Mouse (Mus musculus): ENCODE measurements around the gene Mrpl14.

The Mrpl14 gene

DNA sequence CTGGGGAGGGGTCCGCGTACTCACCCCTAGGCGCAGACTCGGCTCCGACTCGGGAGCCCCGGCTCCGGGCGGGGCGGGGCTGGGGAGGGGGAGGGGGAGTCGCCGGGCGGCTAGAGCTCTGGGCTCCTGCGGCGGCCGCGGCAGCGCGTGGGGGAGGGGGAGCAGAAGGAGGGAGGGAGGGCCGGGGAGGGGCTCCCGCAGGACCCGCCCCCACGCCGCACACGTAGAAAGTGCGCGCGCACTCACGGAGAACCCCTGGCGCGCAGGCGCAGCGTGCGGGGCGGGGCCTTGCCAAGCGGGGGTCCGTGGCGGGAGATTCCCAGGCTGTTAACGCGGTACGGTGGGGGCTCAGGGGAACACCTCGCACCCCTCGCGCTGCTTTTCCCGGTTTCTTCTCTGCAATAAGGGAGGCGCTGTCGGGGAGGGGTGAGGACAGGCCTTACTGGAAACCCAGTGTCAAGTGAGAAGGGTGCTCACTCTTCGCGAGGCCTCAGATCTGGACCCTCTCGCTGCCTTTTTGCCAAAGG, at the start of gene Mrpl14:
Gene Mrpl14, plus strand, starts transcription at position 230 of the 527 bp plus-strand sequence.
- in situ Hi-C loops (cut with MboI; ENCODE audit: unreplicated experiment in 2 of 2) = no loop called here

DNA sequence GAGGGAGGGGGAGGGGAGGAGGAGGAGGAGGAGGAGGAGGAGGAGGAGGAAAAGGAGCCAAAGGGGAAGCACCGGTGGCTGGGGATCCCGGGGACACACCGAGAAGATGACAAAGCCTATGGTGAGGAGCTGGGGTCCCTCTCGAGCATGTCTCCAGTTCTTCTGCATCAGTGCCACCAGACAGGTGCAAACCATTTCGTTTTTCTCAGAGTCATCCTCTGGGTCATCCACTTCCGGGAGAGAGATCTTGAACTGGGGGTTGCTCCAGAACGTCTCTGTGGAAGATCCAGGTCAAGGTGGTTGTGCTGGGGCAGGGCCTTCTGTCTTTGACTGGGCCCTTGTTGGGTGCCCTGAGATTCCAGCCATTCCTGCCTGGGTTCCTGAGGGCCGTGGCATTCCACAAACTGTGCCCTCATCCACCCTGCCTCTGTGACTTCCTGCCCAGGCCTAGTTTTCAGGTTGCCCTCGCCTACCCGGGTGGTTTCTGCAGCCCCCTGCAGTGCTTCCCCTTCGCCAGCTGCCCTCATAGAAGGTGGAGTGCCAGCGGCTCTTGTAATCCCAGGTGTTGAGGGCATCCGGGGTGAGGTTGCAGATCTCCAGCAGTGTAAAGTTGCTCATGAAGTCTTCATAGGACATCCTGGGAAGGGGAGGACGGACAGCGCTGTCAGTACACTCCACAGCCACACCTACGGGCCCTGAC, 47.4 kb upstream of the Mrpl14 start:
- in situ Hi-C loops (cut with MboI; ENCODE audit: unreplicated experiment in 2 of 2) = no loop called here

DNA sequence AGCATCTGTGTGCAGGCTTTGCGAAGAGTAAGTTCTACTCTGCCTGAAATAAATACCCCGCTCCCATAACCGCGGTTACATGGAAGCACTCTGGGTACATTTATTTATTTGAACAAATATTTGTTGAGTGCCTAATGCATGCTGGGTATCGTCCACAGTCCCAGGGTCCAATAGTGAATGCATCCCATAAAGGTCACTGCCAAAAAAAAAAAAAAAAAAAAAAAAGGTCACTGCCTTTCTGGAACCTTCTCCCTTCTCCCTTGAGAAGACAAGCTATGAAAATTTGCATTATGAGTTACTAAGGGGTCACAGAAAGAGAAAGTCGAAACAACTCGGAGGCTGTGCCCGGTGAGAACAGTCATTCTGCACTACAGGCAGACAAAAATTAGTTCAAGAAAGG, 44.1 kb upstream of the Mrpl14 start:
- in situ Hi-C loops (cut with MboI; ENCODE audit: unreplicated experiment in 2 of 2) = no loop called here

DNA sequence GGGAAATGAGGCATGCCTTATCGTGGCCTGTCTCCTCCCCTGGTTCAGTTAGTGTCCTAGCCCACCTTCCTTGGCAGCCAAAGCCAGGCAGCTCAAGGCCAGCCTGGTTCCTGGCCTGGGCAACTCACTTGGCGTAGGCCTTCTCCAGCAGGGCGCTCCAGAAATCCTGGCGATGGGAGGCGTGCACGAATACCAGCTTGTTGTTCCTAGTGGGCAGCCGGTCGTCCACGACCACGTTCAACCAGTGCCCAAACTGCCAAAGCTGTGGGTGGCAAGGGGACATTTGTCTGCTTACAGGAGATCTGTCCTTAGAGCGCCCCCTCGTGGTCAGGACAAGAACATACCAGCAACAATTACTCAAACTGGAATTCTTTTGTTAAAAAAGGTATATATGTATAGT, 43.4 kb upstream of the Mrpl14 start:
- in situ Hi-C loops (cut with MboI; ENCODE audit: unreplicated experiment in 2 of 2) = no loop called here

DNA sequence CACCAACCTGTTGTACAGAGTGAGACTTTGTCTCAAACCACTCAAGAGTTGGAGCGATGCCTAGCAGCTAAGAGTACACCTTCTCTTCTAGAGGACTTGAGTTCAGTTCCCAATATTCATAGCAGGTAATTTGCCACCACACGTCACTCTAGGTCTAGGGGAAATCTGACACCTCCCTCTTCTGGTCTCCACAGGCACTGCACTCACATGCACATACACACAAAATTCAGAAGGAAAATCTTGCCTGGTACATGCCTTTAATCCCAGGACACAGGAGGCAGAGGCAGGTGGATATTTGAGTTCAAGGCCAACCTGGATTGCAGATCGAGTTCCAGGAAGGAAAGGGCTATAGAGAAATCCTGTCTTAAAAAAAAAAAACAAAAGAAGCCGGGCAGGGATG, 41.9 kb upstream of the Mrpl14 start:
- in situ Hi-C loops (cut with MboI; ENCODE audit: unreplicated experiment in 2 of 2) = no loop called here

DNA sequence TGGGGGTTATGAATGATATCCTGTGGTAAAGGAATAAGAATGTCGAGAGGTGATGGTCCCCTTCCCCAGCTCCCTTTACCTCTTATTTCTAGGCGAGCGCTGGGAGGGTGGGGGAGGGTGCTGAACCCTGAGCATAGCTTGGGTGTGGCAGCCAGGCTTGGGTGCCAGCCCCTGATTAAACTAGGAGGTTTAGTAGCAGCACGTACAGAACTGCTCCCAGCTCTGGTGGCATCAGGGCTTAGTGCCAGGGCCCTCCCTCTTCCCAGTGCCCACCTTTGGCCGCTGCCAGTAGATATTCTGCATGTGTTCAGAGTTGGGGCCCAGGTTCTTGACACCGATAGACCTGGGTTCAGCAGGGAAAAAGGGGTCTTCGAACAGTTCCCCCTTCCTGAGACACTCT, 32.9 kb upstream of the Mrpl14 start:
- in situ Hi-C loops (cut with MboI; ENCODE audit: unreplicated experiment in 2 of 2) = loop anchor here (10.0 kb wide), 1 partner anchor 178 kb away; the partner anchor contains the start of gene Spats1 (in 2 of the 2)

DNA sequence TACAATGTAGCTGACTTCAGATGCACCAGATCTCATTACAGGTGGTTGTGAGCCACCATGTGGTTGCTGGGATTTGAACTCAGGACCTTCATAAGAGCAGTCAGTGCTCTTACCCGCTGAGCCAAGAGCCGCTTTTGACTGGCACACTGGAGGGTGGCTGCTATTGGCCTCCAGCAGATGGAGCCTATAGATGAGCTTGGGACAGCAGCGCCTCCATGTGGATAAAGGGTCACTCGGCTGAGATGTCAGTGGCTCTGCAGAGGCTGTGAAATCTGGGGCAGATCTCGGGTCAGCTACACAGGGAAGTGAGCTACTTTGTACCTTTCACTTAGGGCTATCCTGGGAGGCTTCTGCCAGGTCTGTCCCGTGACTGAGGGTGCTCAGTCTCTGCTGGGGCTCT, 30.3 kb upstream of the Mrpl14 start:
- in situ Hi-C loops (cut with MboI; ENCODE audit: unreplicated experiment in 2 of 2) = loop anchor here (10.0 kb wide), 1 partner anchor 181 kb away; the partner anchor contains the start of gene Spats1 (in 2 of the 2)

DNA sequence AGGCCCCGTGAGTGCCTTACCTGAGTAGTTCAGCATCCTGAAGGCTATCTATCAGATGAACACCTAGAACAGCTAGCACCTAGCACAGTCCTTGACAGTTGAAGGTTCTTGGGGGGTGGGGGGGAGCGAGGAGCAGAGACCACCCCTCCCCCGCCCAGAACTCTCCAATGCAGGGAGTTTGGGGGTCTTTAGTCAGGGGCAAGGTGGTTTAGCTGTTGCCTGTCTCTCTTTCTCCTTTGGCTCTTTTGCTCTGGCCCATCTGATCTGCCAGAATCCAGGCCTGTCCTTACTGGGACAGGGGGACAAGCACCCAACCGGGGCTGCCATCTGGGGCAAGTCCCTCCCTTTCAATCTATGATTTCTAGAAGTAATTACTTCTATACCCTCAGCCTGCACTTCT, 26.9 kb upstream of the Mrpl14 start, which contains the start of gene Capn11:
Gene Capn11, minus strand, starts transcription at position 101 of the 400 bp plus-strand sequence.
- in situ Hi-C loops (cut with MboI; ENCODE audit: unreplicated experiment in 2 of 2) = loop anchor here (10.0 kb wide), 1 partner anchor 184 kb away; the partner anchor contains the start of gene Spats1 (in 2 of the 2)

DNA sequence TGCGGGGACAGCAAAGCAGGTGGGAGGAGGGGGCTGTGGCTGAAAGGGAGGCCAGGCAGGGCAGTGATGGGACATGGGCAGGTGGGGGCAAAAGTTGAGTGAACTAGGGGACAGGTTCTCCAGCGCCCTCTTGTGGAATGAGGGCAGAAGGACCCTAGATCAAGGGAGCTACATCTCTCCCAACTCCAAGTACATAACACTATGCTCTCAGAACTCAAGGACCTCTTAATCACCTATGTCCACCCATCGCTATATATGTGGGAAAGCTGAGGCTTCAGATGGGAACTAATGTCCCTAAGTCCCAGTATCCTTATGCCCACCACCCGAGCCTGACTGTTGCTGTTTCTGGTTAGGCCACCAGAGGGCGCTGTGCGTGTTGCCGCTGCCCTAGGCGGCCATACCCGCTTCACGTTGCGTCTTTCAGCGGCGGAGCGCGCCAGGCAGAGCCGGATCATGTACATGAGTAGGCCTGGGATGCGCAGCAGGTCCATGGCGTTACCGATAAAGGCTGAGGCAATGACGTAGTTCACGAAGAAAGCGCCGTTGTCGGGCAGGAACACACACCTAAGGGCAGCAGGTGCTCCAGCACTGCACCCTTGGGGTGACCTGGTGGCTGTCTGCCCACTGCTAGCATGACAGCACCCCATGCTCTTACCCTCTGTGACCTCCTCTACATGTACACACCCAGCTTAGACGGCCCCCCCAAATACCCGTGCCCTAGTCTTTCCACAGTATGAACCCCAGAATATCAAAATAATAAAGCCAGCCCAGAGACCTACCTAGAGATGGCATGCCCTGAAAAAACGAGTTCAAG, 22.8 kb upstream of the Mrpl14 start:
- in situ Hi-C loops (cut with MboI; ENCODE audit: unreplicated experiment in 2 of 2) = no loop called here

DNA sequence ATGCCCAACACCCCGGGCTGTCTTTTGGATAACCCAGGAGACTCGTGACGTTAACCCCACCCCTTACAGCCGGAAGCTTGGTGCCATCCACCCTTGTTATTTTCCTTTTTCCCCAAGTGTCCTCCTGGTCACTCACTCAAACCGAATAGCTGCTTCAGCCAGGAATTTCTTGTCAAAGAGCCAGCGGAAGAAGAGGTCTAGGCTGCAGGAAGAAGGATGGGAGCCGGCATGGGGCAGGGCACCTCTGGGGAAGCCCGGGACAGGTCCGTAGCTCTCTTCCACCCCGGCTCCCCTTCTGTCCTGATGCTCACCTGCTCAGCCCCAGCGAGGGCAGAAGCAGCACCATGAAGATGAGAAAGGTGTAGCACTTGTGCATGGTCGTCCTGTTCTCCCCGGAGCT, 21.5 kb upstream of the Mrpl14 start:
- in situ Hi-C loops (cut with MboI; ENCODE audit: unreplicated experiment in 2 of 2) = no loop called here

DNA sequence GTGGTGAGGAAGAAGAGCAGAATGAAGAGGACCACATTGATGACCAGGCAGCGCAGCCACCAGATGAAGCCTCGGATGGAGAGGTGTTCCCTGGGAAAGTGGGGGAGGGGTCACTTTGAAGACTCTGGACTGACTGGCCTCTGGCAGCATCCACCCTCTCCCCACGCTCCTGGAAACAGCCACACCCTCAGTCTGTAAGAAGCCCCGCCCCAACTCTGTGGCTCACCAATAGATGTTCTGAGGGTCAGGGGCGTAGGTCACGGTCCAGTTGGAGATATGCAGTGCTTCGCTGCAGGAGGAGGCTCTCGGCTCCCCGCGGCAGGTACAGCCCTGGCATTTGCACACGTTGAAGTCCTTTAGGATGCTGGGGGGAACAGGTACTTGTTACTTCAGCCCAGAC, 20.0 kb upstream of the Mrpl14 start:
- in situ Hi-C loops (cut with MboI; ENCODE audit: unreplicated experiment in 2 of 2) = no loop called here

DNA sequence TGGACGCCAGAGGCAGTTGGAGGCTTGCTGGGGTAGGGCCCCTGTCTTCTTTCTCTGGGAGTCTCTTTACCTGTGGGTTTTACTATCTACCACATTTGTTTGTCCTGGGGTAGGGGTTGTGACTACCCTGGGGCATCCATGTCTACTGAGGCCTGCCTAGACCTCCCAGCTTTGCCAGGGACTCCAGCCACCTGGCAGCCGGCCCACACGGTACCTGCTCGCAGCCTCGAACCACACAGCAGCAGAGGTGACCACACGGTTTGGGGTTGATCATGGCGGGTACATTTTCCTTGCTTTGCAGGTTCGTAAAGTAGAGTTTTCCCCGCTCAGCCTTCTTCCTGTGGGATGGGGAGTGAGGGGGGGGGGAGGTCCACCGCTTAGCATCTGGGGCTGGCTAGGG, 18.6 kb upstream of the Mrpl14 start:
- in situ Hi-C loops (cut with MboI; ENCODE audit: unreplicated experiment in 2 of 2) = no loop called here

DNA sequence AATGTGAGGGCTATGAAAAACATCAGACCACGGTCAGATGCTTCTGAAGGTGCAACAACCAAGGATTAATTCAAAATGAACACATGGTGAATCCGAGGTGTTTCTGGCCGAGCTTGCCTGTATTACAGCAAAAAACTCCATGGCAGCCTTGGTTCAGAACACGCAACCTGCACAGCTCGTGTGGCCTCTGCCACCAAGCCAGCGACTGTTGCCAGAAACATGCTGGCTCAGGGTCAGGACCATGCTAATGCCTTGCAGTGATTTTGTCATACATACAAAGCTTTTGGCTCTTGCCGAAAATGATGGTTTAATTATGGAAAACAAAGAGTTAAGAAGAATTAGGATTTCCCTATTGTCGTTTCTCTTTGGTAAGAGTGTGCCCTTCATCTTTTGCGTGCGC, 18.1 kb upstream of the Mrpl14 start:
- in situ Hi-C loops (cut with MboI; ENCODE audit: unreplicated experiment in 2 of 2) = no loop called here

DNA sequence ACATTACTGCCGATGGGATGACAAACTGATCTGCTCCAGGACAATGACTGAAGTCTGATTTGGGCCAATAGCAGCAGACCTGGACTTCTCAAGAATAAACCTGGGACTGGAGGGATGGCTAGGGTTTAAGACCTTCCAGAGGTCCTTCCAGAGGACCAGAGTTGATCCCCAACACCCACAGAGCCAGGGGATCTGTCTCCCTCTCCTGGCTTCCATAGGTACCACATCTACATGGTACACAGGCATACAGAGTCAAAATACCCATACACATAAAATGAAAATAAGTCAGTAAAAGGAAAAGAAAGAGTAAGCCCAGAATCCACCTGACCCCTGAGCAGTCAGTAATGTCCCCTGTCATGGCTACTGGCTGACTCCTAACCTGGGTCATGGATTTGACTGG, 14.3 kb upstream of the Mrpl14 start:
- in situ Hi-C loops (cut with MboI; ENCODE audit: unreplicated experiment in 2 of 2) = no loop called here

DNA sequence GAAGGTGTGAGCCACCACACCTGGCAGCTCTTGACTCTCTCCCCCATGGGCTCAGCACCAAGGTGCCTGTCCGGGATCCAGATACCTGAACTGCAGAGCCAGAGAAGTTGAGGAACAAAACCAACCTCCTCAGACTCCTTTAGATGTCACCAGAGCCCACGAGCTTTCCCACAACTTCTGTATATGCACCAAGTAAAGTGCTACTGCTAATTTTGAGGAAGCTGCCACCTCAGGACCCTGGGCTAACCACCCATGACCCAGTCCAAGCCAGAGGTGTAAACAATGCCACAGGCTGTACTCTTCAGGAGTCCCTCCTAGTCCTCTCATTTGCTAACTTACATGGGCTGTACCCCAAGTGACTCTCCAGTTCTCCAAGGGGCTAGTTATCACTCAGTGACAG, 13.5 kb upstream of the Mrpl14 start:
- in situ Hi-C loops (cut with MboI; ENCODE audit: unreplicated experiment in 2 of 2) = no loop called here

DNA sequence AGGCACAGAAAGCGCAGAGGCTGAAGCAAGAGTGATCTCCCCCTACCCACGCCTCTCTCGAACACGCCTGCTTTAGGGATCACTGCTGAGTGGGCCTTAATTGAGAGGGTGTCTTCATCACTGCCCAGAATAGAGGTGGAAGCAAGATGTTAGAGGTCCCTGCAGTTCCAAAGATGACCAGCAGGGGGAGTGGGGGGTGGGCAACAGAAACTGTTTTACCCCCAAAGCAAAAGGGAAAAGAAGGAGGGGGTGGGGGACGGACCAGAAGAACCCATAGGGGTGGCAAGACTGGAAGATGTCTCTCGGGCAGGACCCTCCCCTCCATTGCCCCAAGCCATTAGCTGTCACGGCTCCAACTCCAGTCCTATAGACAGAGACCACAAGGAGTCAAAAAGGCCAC, 8.0 kb upstream of the Mrpl14 start:
- in situ Hi-C loops (cut with MboI; ENCODE audit: unreplicated experiment in 2 of 2) = loop anchor here (5.0 kb wide), 1 partner anchor 39 kb away; no protein-coding TSS in a partner anchor

DNA sequence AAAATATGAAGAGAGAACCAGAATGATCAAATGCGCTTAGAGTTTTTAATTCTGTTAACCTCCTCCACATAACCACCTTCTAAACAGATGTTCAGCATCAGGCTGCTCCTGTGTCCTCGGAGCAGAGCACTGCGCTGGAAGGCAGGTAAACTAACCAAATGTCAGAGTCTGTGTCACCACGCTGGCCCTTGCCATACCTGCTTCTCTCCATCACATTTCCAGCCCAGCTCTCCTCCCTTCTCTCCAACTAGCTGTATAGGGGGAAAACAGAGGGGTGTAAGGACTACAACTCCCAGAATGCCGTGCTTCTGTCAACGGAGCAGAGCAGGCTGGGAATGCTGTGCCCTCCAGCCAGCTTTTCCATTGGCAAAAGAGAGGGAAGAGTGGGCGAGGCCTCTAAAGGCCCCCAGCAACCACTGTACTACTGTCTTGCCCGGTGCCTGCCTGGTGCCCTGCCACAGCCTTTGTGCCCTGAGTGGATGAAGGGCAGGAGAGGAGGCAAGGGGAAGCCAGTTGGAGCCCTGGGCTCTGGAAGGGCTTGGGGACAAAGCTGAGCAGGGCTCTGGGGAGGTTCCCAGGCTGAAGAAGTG, 5.6 kb upstream of the Mrpl14 start:
- in situ Hi-C loops (cut with MboI; ENCODE audit: unreplicated experiment in 2 of 2) = no loop called here

DNA sequence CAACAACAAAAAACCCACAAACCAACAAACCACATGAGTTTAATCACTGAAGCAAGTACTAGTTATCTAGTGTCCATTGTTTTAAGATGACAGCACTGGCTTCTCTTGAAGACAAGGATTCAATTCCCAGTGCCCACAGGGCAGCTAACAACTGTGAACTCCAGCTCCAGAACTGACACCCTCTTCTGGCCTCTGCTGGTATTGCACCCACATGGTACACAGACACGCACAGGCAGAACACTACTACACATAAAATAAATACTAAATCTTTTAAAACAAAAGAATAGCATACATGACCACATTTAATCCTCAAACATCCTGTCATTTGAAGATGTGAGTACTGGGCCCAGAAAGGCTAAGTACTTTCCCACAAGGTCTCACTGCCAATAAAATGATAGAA, 4.5 kb upstream of the Mrpl14 start:
- in situ Hi-C loops (cut with MboI; ENCODE audit: unreplicated experiment in 2 of 2) = no loop called here

DNA sequence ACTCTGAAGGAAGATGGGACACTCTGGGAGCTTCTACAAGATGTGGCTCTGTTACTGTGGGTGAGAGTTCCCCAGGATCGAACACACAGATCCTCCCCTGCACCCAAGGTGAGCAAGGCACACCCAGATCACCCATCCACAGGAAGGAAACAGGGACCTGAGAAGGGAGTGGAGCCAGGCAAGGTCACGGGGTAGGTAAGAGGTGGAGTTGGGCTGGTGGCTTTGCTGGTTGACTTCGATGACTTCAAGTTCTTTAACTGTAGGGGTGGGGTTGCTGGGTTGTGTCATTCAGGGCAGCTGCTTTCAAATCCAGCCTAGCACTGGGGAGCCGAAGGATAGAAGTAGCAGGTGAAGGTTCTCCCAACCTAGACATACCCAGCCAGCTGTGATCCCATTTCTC, 3.3 kb upstream of the Mrpl14 start:
- in situ Hi-C loops (cut with MboI; ENCODE audit: unreplicated experiment in 2 of 2) = no loop called here

DNA sequence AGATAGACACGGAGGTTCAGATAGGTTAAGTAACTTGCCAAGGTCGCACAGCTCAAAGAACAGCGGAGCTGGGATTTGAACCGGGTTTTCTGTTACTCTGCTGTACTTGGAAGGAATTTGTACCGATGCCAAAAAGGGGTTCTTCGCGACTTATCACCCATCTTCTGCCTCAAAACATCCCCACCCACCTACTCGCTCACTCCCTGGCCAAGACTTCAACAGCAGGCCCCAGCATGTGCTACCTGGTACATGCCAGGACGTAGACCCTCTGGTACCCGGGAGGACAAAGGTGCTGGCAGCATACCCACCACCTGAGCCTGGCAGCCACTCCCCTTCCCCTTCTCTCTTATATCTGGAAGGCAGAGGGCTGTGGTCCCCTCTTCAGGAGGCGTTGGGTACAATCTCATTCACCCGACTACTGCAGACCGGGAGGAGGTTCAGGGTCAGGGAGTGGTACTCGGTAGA, 1.4 kb upstream of the Mrpl14 start:
- in situ Hi-C loops (cut with MboI; ENCODE audit: unreplicated experiment in 2 of 2) = no loop called here

Data from v-Abl transformed pro-B cells (cell line).